Mouse (Mus musculus) left cerebral cortex, postnatal 10 days (tissue): ENCODE results near the gene Pnn. TPM values are rescaled to one million over a fixed set of nuclear protein-coding genes. Genes with fewer than 3 reads are reported as not detected.
"Not testable (repeated sequence)": the region's sequence is repeated elsewhere in the genome, so short reads cannot be mapped to it uniquely, and the experiment has no call there.

ENCODE experiments used
- DNase-seq, 2 experiments: peaks; one replicate each; pipeline ENCODE4 v3.0.0; 2021 to 2022; ENCODE audit warnings: low spot score in 2 of 2, mixed read lengths in 1 of 2; ENCODE audit errors: extremely low spot score in 1 of 2
- intact Hi-C: fragments of 180-260 bp; cut with DNase I; formaldehyde crosslinking; loops from one replicate; pipeline ENCODE4 v1.15.1; 2025
- total RNA-seq, 2 experiments: library from RNA; stranded (reverse); gene quantifications; 2 replicates each; pipeline ENCODE4 v1.2.3; 2021

Pnn gene
- total RNA-seq = 10 to 100 TPM; 43.5 to 52.9 TPM

GRCm38 (mm10) chr12:59066448-59067077 lies at the start of gene Pnn:
TSS of gene Pnn (plus strand) at chr12:59066884.
- intact Hi-C loops = loop anchor here (5.0 kb wide), 1 partner anchor 66 kb away; no protein-coding TSS in a partner anchor
- peak; percentile 98 for DNase-seq

- intact Hi-C loops = no loop called here
- no peak for DNase-seq
Measured at GRCm38 (mm10) chr12:59017970-59018369, 48.7 kb upstream of the Pnn start.

- intact Hi-C loops = no loop called here
- DNase-seq = no peak
Measured at GRCm38 (mm10) chr12:59019891-59020290, 46.8 kb upstream of the Pnn start.

GRCm38 (mm10) chr12:59021306-59021705 lies 45.4 kb upstream of the Pnn start:
- no peak for DNase-seq
- intact Hi-C loops = no loop called here

GRCm38 (mm10) chr12:59032101-59032500 lies 34.6 kb upstream of the Pnn start:
- no peak for DNase-seq
- intact Hi-C loops = no loop called here

- intact Hi-C loops = no loop called here
Measured at GRCm38 (mm10) chr12:59039162-59039970, 27.3 kb upstream of the Pnn start.

GRCm38 (mm10) chr12:59039971-59040844 lies 26.5 kb upstream of the Pnn start:
- intact Hi-C loops = no loop called here
- DNase-seq = peak in 1 of 2 experiments; percentile 43

More at GRCm38 (mm10) chr12:59039162-59039970, 27.3 kb upstream of the Pnn start:
- no peak for DNase-seq

GRCm38 (mm10) chr12:59040851-59041250 lies 25.8 kb upstream of the Pnn start:
- intact Hi-C loops = no loop called here
- no peak for DNase-seq

- intact Hi-C loops = no loop called here
- DNase-seq = no peak
Measured at GRCm38 (mm10) chr12:59052470-59052869, 14.2 kb upstream of the Pnn start.

GRCm38 (mm10) chr12:59053166-59053565 lies 13.5 kb upstream of the Pnn start:
- DNase-seq = no peak
- intact Hi-C loops = no loop called here

GRCm38 (mm10) chr12:59053976-59054375 lies 12.7 kb upstream of the Pnn start:
- DNase-seq = no peak
- intact Hi-C loops = no loop called here

GRCm38 (mm10) chr12:59055196-59055850 lies 11.4 kb upstream of the Pnn start:
- DNase-seq = no peak
- intact Hi-C loops = no loop called here

GRCm38 (mm10) chr12:59056222-59056621 lies 10.5 kb upstream of the Pnn start:
- no peak for DNase-seq
- intact Hi-C loops = no loop called here

GRCm38 (mm10) chr12:59058242-59058641 lies 8.4 kb upstream of the Pnn start:
- DNase-seq, intact Hi-C loops: not testable (repeated sequence)

GRCm38 (mm10) chr12:59060322-59060721 lies 6.4 kb upstream of the Pnn start:
- intact Hi-C loops = no loop called here

GRCm38 (mm10) chr12:59060993-59061595 lies 5.6 kb upstream of the Pnn start, which contains the start of gene Trappc6b:
TSS of gene Trappc6b (minus strand) at chr12:59061472.
- peak; percentile 76 to 92 for DNase-seq

More at GRCm38 (mm10) chr12:59060322-59060721, 6.4 kb upstream of the Pnn start:
- DNase-seq = no peak

GRCm38 (mm10) chr12:59064837-59065236 lies 1.8 kb upstream of the Pnn start:
- intact Hi-C loops = loop anchor here (5.0 kb wide), 1 partner anchor 67 kb away; no protein-coding TSS in a partner anchor
- DNase-seq = no peak

More at GRCm38 (mm10) chr12:59060993-59061595, 5.6 kb upstream of the Pnn start, which contains the start of gene Trappc6b:
- intact Hi-C loops = no loop called here

- no peak for DNase-seq
- intact Hi-C loops = loop anchor here (5.0 kb wide), 1 partner anchor 67 kb away; no protein-coding TSS in a partner anchor
Measured at GRCm38 (mm10) chr12:59065776-59066175, 908 bp upstream of the Pnn start.
